Comparison of ENCODE assay signal across 14 mouse cellular contexts in genomic region chr13:31944676-31945210, GRCm38 (mm10).
"Had no signal": no experiment of that assay in that cellular context is flagged by ENCODE, and none has a peak within 500 bp of the region (broad histone marks: within the 10 kb centered on the region; RNA-seq: fewer than 3 reads in every experiment).

No protein-coding gene starts in this region.

- H3K27me3 ChIP-seq: megakaryocyte, embryonic 14.5 days; midbrain, embryonic 13.5 days; midbrain, embryonic 15.5 days; neural tube, embryonic 12.5 days; stomach, embryonic 15.5 days had no signal

- H3K4me3 ChIP-seq: megakaryocyte, embryonic 14.5 days; midbrain, embryonic 13.5 days; midbrain, embryonic 15.5 days; neural tube, embryonic 12.5 days; stomach, embryonic 15.5 days had no signal

- H3K36me3 ChIP-seq: midbrain, embryonic 13.5 days; midbrain, embryonic 15.5 days; neural tube, embryonic 12.5 days; stomach, embryonic 15.5 days had no signal

- H3K27ac ChIP-seq: macrophage; midbrain, embryonic 13.5 days; midbrain, embryonic 15.5 days; neural tube, embryonic 12.5 days; stomach, embryonic 15.5 days; stomach, postnatal 0 days had no signal

- H3K4me1 ChIP-seq: megakaryocyte, embryonic 14.5 days; midbrain, embryonic 13.5 days; midbrain, embryonic 15.5 days; neural tube, embryonic 12.5 days; stomach, embryonic 15.5 days had no signal

- H3K9ac ChIP-seq: lung, embryonic 14.5 days; midbrain, embryonic 13.5 days; midbrain, embryonic 15.5 days; neural tube, embryonic 12.5 days; stomach, embryonic 15.5 days had no signal

- H3K9me3 ChIP-seq: megakaryocyte, embryonic 14.5 days; midbrain, embryonic 13.5 days; midbrain, embryonic 15.5 days; neural tube, embryonic 12.5 days; stomach, embryonic 15.5 days had no signal

- ATAC-seq: midbrain, embryonic 13.5 days; midbrain, embryonic 15.5 days had no signal

- H3K4me2 ChIP-seq: lung, embryonic 14.5 days; midbrain, embryonic 11.5 days; midbrain, embryonic 13.5 days; midbrain, embryonic 15.5 days; neural tube, embryonic 12.5 days; stomach, embryonic 15.5 days had no signal

- DNase-seq: lung, embryonic 14.5 days; lung, postnatal 10 days; right cerebral cortex, postnatal 14 days; thymus, adult 2 months; thymus, postnatal 25 days; thymus, postnatal 4 days had no signal
